Mouse (Mus musculus): ENCODE measurements around the gene Olfr1420.

GRCm38 (mm10) chr19:11852652-11853051, 33.7 kb upstream of the Olfr1420 start:
- no peak for TF ChIP-seq CTCF (IDR thresholded peaks at IDR 0.05; ENCODE audit: control insufficient read depth, insufficient read depth, insufficient replicate concordance, low read depth, low read length)
- no peak for TF ChIP-seq POLR2A (IDR thresholded peaks at IDR 0.05; ENCODE audit: control insufficient read depth, low read depth, low read length)
